Mouse (Mus musculus) right cerebral cortex, adult 2 months (tissue): ENCODE measurements around the gene Nf1.

Experiments
- DNase-seq, 2 experiments: peaks; one replicate each; pipeline ENCODE4 v3.0.0; 2021 to 2022; ENCODE audit warnings: low spot score in 2 of 2

The Nf1 gene

DNA sequence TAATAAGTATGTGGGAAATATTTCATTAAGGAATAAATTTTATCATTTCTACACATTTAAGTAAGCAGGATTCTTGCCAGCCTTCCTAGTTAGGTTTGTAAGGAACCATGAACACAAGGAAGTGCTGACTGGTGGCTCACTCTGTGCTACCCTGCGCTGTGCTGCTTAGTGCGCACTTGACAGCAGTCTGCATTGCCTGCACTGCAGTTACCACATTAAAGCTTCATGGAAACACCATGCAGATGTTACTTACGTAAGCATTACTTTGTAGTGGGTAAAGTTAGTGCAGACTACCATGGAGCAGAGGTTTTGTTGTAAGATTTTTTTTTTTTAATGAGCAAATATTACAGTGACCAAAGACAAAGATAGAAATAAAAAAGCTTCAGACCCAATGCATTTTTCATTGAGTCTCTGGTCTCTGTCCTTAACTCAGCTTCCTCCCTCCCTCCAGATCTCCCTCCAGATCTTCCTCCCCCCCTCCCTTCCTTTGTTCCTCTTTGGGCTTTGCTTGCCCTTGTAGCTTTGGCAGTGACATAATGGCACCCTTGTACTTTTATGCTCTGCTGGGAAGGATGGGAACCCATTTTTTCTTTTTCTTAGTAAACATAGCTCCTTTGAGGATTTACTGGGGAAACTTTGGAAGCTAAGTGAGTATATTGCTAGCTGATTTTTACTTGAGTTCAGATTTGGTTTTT is 121.4 kb downstream of the Nf1 start:
- no peak for DNase-seq

DNA sequence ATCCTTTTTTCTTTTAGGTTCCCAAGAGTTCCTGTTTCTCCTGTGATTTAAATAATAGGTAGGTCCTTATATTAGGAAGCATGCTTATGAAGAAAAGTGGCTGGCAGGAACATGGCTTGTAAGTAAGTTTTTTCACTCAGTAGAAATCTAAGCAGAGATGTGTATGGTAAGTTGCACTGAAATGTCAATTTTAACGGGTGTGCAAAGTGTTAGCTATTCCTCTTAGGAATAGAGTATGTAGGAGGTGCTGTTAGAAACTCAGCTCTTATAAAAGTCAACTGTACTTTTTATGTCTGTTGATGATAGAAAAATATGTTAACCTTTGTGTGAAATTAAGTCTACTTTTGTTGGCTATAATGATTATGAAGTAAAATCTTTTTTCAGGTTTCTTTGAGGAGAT is 128.6 kb downstream of the Nf1 start:
- DNase-seq, result no peak

DNA sequence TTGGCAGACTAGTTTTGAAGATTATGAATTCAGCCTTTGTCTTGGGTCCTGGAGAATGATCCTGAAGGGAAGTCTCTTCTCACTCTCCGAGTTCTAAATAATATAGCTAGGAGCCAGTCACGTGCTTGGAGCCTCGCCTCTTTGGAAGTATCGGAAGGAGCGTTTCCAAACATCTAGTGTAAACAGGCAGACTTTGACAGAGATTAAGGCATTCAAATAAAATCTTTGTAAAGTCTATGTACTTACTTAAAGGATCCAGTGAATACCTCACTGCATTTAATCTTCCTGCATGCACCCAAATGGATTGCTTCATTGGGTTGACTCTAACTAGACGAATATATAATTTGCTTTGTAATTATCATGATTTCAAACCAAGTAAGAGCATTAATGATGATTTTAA is 143.9 kb downstream of the Nf1 start:
- DNase-seq, result no peak

DNA sequence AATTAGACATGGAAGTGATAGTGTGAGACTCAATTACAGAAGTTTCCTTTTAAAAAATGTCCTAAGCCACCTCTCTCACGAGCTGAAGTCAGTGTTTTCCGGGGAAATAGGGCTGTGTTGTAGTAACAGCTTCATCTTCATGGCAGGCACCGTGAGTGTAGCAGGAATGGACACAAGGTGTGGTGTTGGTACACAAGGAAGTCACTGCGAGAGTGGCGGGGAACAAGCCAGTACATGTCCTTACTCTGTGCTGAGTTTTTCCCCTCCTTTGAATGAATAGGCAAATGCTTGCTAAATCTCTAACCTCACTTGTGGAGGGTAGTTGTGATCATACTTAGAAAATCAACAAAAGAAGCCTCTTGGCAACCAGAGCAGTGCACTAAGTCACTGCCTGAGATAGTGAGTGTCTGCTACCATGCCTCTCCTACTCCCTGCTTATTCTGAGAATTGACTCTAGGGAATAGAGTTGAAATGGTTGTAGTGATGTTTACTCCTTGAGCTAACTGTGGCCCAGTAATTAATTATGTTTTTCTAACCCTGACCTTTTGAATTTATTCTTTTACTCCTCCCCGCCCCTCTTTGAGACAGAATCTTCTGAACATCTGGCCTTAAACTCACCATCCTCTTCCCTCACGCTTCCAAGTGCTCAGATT is 144.5 kb downstream of the Nf1 start:
- no peak for DNase-seq

DNA sequence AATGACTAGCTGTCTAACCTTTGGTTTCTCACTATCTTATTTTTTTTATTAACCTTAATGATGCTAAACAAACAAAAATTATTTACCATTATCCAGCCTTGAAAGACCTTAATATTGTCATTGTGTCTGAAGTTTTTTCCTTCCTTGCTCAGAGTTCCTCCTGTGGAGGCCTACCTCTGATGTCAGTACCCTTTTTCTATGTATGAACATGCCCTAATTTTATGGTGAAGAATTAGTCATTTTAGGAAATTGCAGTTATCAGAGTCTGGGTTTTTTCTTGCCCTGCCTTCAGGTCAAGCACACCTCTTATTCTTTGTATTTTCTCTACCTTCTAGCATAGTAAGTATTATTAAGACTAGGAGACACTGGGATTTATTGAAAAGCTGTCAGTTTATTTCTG is 145.2 kb downstream of the Nf1 start:
- no peak for DNase-seq

DNA sequence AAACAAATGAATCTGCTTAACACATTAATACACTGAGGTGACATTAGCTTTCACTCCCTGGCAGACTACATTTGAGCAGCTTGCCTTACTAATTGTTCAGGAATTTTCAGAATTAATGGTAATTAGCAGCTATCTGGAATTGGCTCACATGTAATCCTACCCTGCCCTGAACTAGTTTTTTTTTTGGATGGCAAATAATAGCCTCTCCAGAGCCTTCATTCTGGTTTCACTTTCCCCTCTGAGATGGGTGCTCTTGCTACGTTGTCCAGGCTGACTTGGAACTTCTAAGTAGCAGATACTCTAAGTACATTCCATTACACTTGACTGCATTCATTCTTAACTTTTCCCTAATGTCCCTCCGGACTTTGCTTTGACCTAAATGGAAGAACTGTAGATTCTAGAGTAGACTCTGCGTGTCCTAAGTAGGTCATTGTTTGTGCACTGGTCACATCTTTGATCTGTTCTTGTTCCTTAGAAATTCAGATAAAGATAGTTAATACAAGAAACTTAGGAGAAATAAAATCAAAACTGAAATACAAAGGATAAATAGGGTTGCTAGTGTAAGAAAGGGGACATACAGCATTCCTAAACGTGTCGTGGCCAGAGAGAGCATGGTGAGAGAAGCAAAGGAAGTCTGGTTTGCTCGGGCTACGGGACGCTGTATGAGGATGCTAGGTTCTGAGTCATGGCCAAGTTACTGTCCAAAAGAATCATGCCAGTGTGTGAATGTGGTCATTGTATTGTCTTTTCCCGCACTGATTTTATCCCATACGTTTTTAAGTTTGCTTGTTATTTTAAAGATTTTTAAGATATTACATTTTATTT is 155.7 kb downstream of the Nf1 start:
- no peak for DNase-seq

DNA sequence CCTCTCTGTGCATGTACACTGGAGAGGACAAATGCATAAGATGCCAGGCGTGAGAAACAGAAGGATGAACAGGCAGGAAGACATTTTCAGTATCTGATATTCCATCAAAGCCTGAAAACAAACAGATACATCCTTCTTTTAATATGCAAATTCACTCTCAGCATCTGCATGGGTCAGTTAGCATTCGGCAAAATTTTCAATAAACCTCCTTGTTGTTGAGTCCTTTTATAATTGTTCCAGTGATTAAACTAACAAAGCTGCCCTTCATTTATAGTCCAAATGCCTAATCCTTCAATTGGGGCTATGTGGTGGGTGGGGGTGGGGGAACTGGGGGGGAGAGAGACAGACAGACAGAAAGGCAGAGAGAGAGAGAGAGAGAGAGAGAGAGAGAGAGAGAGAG is 163.4 kb downstream of the Nf1 start:
- DNase-seq, result peak in 1 of 2 experiments; percentile 37

DNA sequence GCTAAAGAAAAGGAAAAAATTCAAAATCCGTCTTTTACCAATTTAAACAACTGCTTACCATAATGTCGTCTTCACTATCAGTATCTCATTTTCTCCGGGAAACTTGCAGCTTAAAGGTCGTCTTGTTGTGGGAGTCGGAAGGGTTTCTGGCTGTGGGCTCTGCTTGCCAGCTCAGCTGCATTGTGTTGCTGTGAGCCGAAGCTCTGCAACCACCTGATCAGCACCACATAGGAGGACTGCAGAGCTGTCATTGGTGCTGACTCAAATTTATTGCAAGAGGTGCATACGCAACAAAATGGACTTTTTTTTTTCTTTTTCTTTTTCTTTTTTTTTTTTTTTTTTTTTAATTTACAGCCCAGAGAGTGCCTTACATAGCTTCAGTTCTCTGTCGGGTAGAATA is 164.4 kb downstream of the Nf1 start, which contains the start of gene Omg:
Gene Omg (minus strand): TSS at position 240 of the 400 bp plus-strand sequence.
- peak; percentile 75 to 77 for DNase-seq

DNA sequence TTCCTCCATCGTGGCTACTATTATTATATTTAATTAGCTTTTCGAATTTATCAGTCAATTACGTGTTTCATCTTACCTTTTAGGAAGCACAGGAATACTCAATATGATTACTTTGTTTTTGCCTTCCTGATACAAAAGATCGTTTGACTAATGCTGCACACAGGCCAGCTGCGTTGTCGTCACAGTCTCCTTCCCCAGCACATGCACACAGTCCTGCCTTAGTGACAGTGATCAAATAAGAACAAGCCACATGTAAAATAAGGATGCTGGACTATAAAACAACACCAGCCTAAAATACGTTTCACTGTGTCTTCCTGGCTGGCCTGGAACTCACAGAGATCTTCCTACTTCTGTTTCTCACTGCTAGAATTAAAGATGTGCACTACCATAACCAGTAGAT is 165.0 kb downstream of the Nf1 start:
- DNase-seq, result peak in 1 of 2 experiments; percentile 31

DNA sequence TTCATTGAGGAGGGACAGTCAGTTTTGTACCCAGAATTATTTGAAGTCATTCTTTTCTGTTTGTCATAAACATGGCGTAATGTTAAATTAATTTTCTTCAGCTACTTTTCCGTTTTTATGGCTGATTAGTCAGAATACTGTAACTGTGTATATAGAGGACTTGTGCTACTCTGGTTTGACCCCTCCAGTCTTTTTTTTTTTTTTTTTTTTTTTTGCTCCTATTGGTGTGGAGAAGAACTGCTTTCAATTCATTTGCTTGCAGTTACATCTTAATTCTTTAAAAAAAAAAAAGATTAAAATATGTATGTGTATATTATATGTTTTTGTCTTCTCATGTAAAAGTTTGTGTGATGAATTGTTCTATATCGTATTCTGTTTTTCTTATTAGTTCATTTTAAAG is 172.5 kb downstream of the Nf1 start:
- no peak for DNase-seq

DNA sequence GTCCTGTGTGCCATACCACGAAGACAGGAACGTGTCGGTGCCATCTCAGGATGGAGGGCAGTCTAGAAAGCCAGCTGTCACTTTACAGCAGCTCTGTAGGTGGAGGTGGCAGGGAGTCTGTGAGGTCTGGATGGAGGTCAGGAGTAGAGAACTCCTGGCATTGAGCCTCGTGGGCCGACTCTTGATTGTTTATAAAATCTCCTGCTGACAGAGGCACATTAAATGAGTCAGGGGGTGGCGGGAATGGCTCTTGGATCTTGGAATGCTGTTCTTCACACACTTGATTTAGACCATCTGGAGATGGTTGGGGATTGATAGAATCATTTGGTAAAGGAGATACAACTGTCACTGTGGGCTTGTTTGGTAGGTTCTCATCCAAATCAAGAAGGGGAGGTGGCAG is 175.8 kb downstream of the Nf1 start:
- no peak for DNase-seq

DNA sequence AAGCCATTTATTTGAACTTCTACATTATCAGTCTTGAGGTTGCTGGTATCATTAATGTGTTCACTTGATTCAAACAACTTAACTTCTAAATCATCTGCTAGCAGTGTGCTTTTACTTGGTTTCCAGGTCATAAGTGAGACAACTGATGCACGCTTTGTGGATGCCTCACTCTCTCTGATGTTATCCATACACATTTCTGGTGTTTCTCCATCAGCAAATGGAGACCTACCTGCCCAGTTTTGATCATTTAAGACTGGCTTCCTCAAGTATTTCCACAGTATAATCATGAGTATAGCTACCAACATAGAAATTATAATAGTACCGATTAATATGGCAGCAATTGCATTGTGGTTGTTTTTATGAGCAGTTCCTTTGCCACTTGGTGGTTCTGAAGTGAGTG is 176.3 kb downstream of the Nf1 start:
- no peak for DNase-seq

DNA sequence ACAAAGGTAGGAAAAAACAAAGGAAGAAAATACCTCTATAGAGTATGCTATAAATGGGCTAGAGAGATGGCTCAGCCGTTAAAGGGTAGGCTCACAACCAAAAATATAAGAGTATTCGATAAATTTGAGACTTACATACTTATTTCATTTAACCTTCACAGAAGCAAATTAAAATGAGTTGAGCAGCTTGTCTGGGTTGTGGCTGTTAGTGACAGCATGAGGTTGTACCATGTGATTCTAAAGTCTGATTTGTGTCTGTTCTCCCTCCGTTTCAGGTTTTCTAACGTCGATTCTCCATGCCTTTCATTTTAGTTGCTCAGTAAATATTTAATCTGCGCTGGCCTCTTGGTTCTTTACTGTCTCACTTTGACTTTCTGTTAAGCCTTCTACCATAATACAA is 179.8 kb downstream of the Nf1 start:
- DNase-seq, result no peak

DNA sequence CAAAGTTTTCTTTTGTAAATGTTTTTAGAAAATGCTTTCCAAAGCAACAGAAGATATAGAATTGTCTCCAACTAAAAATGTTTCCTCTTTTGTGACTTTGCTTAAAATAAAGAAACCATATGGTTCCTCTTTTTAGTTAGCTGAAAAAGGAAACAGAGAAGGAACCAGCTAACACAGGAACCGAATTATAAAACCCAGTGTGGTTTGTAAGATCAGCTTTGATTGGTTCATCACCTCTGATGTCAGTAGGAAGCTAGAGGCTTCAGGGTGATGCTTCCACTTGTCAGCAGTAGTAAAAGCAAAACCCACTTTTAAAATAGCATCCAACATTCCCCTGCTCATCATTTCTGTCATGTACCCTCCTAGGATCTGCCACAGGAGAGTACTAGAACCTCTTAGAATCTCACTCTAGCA is 180.4 kb downstream of the Nf1 start:
- no peak for DNase-seq

DNA sequence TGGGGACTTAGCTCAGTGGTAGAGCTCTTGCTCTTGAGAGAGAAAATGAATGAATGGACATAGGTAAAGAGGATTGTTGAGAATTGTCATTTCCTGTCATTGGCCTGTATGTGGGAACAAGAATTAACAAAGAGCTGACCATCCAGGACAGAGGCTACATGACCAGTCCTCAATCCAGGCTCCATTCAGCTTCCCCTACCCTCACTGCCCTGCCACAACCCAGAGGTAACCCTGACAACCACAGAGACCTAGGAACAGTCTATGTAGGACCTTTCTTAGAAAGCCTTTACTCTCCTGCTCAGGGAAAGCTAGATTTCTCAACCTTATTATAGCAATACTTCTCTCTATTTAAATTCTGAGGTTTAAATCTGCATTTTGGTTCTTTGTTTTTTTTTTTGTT is 181.3 kb downstream of the Nf1 start:
- no peak for DNase-seq

DNA sequence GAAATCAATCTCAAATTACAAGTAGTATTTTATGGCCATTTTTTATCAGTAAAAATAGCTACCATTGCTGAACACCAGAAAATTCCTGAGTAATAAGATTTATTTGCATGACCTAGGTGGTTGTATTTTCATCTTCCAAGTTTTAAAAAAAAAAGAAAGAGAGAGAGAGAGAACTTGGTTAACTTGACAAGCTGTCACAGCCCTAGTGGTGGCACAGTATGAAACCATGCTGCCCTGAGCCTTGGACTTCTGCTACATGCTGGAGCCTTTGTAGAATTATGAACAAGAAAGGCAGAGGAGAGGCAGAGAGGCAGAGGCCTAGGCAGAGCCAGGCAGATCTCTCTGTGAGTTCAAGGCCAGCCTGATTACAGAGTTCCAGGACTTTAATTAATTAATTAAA is 182.4 kb downstream of the Nf1 start:
- DNase-seq, result no peak

DNA sequence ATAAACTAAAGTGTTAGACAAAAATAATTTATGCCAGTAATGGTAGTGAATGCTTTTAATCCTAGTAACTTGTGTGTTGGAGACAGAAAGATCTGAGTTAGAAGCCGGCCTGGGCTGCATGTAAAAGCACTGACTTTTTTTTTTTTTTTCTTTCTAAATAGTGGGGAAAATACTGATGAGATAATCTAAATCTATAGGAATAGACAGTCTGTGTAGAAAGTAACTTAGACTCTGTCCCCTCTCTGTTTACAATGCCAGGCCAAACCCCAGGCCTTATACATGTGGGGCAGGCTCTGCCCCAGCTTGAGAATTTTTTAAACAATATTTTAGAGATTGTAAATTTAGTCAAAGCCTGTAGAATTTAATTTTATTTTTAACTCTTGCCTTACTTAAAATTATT is 183.5 kb downstream of the Nf1 start:
- no peak for DNase-seq

DNA sequence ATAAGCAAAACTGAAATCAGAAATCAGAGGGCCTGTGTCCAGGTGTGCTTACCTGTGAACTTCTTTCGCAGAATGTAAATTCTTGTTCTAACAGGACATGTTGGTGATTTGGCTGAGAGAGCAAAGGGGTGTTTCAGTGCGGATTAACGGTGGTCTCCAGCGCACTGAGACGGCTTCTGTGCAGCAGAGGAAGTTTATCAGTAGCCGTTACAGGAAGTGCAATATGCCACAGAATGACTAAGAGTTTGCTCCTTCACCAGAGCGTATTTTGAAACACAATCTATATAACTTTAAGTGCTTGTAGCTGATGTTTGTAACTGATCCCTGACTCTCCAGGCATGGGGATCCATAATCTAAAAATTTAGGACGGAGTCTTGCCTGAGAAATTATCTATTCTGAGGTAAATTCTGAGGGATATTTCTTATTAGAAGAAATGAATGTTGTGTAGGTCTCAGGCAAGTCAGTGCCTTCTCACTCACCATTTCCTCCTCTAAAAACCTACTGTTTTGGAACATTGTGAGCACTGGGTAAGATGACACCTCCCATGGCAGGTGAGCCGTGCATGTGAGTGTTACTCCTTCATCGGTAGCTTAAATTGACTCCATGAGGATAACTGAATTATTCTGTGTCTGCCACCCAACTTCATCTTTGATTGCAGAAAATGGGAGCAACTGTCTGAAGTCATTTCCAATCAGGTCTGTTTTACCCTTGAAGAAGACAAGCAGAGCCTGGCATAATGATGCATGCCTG is 184.2 kb downstream of the Nf1 start, which contains the start of gene Evi2b:
Gene Evi2b (minus strand): TSS at position 203 of the 750 bp plus-strand sequence.
- DNase-seq, result no peak

DNA sequence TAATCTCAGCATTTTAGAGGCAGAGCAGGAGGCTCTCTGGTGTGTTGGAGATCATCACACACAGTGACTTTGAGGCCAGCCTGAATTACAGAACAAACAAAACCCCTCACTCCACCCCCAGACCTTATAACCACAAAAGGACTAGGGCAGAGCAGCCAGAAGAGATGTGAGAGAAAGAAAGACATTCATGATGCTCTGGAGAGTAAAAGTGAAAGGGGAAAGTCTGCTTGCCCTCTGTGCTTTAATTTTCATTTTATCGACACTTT is 184.8 kb downstream of the Nf1 start:
- DNase-seq, result no peak

DNA sequence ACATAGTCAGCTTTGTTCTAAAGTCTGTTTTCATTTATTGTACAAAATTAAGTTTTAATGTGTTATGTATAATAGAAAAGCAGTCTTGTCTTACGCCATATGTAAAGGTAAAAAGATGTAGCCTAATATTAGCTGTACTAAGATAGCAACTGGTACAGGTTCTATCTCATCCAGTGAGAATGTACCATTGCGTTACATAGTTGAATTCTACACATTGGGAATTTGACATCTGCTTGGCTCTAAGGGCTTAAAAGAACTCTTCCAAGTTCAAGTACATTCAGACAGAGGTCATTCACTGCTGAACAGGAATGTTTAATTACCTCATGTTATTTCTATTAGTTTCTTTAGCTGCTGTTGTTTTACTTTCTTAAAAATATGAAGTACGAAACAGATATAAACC is 187.1 kb downstream of the Nf1 start:
- DNase-seq, result no peak

DNA sequence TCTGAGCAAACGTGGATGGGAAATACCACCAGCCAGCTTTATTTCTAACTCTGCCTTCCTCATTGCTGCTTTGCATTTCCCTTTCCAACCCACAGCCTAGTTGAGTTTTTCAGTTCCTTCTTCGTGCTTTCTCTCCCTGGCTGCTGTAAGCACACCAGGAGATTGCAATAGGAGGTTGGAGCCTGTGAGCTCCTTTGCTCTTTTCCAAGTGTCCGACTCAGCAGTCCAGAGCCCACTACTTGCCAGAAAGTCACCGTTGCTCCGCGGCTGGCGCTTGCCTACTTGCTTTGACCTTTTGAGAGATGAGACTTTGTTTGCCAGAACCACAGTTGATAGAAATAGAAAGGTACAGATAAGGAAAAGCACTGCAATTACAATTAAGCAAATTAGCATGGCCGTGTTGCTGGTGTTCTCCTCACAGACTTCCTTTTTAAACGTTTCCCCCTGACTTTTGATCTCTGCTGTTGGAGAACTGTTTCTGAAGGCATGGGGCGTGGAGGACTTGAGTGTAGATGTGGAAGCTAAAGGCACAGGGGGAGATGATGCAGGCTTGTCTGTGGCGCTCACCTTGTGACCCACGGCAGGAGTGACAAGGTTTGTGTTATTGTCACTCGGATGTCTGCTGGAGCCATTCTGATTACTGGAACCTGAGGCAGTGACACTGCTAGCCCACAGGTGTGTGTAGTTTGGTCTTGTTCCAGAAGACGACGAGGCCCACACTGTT is 187.7 kb downstream of the Nf1 start:
- DNase-seq, result peak; percentile 24 to 29
